Mouse (Mus musculus): ENCODE measurements around the gene Tpra1. TPM values are rescaled to one million over a fixed set of nuclear protein-coding genes. Genes with fewer than 3 reads are reported as not detected.

Tpra1 gene
- total RNA-seq, 2 experiments from 2014 or later = 38.8 to 47.5 TPM

GRCm38 (mm10) chr6:88889410-88890042 lies 12.5 kb upstream of the Tpra1 start:
- DNase-seq (ENCODE audit: low spot score in 2 of 2) = no peak

GRCm38 (mm10) chr6:88890832-88891231 lies 11.2 kb upstream of the Tpra1 start:
- no peak for DNase-seq (ENCODE audit: low spot score in 2 of 2)

- DNase-seq (ENCODE audit: low spot score in 2 of 2) = peak; percentile 71 to 78
These were observed 8.5 kb upstream of the Tpra1 start for GRCm38 (mm10) chr6:88893559-88893958.

- no peak for DNase-seq (ENCODE audit: low spot score in 2 of 2)
These were observed 6.1 kb upstream of the Tpra1 start for GRCm38 (mm10) chr6:88895943-88896342.

GRCm38 (mm10) chr6:88897246-88897645 lies 4.8 kb upstream of the Tpra1 start:
- DNase-seq (ENCODE audit: low spot score in 2 of 2) = no peak

GRCm38 (mm10) chr6:88898534-88899048 lies 3.5 kb upstream of the Tpra1 start, which contains the start of gene Mcm2:
TSS of gene Mcm2 (minus strand) at chr6:88898780.
- DNase-seq (ENCODE audit: low spot score in 2 of 2) = peak; percentile 88 to 91

- no peak for DNase-seq (ENCODE audit: low spot score in 2 of 2)
These were observed 3.0 kb upstream of the Tpra1 start for GRCm38 (mm10) chr6:88899086-88899485.

- no peak for DNase-seq (ENCODE audit: low spot score in 2 of 2)
These were observed 2.4 kb upstream of the Tpra1 start for GRCm38 (mm10) chr6:88899628-88900027.

GRCm38 (mm10) chr6:88901471-88901870 lies 580 bp upstream of the Tpra1 start:
- no peak for DNase-seq (ENCODE audit: low spot score in 2 of 2)

- no peak for DNase-seq (ENCODE audit: low spot score in 2 of 2)
These were observed 1.7 kb downstream of the Tpra1 start for GRCm38 (mm10) chr6:88903708-88904107.

GRCm38 (mm10) chr6:88904456-88904974 lies 2.5 kb downstream of the Tpra1 start:
- no peak for DNase-seq (ENCODE audit: low spot score in 2 of 2)

- no peak for DNase-seq (ENCODE audit: low spot score in 2 of 2)
These were observed 3.0 kb downstream of the Tpra1 start for GRCm38 (mm10) chr6:88905042-88905441.

GRCm38 (mm10) chr6:88906369-88907108 lies 4.5 kb downstream of the Tpra1 start:
- peak in 1 of 2 experiments; percentile 65 for DNase-seq (ENCODE audit: low spot score in 2 of 2)

GRCm38 (mm10) chr6:88909151-88909550 lies 7.1 kb downstream of the Tpra1 start:
- DNase-seq (ENCODE audit: low spot score in 2 of 2) = no peak

- no peak for DNase-seq (ENCODE audit: low spot score in 2 of 2)
These were observed 11.0 kb downstream of the Tpra1 start for GRCm38 (mm10) chr6:88913022-88913421.

- no peak for DNase-seq (ENCODE audit: low spot score in 2 of 2)
These were observed 11.4 kb downstream of the Tpra1 start for GRCm38 (mm10) chr6:88913440-88913839.

- DNase-seq (ENCODE audit: low spot score in 2 of 2) = no peak
These were observed 12.7 kb downstream of the Tpra1 start for GRCm38 (mm10) chr6:88914799-88915198.

GRCm38 (mm10) chr6:88915510-88915909 lies 13.5 kb downstream of the Tpra1 start:
- peak; percentile 61 to 64 for DNase-seq (ENCODE audit: low spot score in 2 of 2)

- peak; percentile 59 to 67 for DNase-seq (ENCODE audit: low spot score in 2 of 2)
These were observed 14.1 kb downstream of the Tpra1 start for GRCm38 (mm10) chr6:88916153-88916552.

GRCm38 (mm10) chr6:88918802-88919201 lies 16.8 kb downstream of the Tpra1 start:
- DNase-seq (ENCODE audit: low spot score in 2 of 2) = no peak

GRCm38 (mm10) chr6:88924502-88925275 lies 22.6 kb downstream of the Tpra1 start:
- no peak for DNase-seq (ENCODE audit: low spot score in 2 of 2)

Data from layer of hippocampus, postnatal 10 days (tissue).